Mouse (Mus musculus) ES-E14 (cell line): ENCODE data around the gene Pdpn. TPM values are rescaled to one million over a fixed set of nuclear protein-coding genes. Genes with fewer than 3 reads are reported as not detected.
"Not testable (repeated sequence)": the region's sequence is repeated elsewhere in the genome, so short reads cannot be mapped to it uniquely, and the experiment has no call there.

Experiments used
- DNase-seq: peaks from one replicate; pipeline ENCODE4 v3.0.0-alpha.2; 2013; ENCODE audit warnings: low read depth, low spot score
- H3K27ac ChIP-seq: 2 replicates; pipeline ENCODE4 v1.5.1; 2012; ENCODE audit warnings: low read depth, mild to moderate bottlenecking, low read length, moderate library complexity, mixed read lengths; ENCODE audit not compliant: poor library complexity, insufficient read depth, severe bottlenecking
- H3K36me3 ChIP-seq: 2 replicates; pipeline ENCODE4 v1.6.1; 2012; ENCODE audit warnings: mild to moderate bottlenecking, low read length, moderate library complexity, mixed read lengths; ENCODE audit not compliant: control insufficient read depth, poor library complexity, insufficient read depth, severe bottlenecking
- H3K4me1 ChIP-seq, 2 experiments: fragments of 150-350 bp in 1 of 2; sonication (generic) in 1 of 2; 2 replicates each; pipeline ENCODE4 v1.6.1; 2012; ENCODE audit warnings: low read length in 2 of 2, mild to moderate bottlenecking in 1 of 2, mixed read lengths in 1 of 2; ENCODE audit not compliant: control insufficient read depth in 2 of 2, insufficient read depth in 2 of 2, poor library complexity in 1 of 2
- H3K4me3 ChIP-seq, 2 experiments: fragments of 150-350 bp in 1 of 2; sonication (generic) in 1 of 2; 2 replicates each; pipeline ENCODE4 v1.5.1; 2012; ENCODE audit warnings: low read length in 2 of 2, low read depth in 1 of 2, mild to moderate bottlenecking in 1 of 2, mixed read lengths in 1 of 2; ENCODE audit not compliant: insufficient read depth in 1 of 2, poor library complexity in 1 of 2, severe bottlenecking in 1 of 2
- H3K9ac ChIP-seq: 2 replicates; pipeline ENCODE4 v1.6.1; 2012; ENCODE audit warnings: low read depth, mild to moderate bottlenecking, low read length, mixed read lengths; ENCODE audit not compliant: poor library complexity, insufficient read depth, severe bottlenecking
- H3K9me3 ChIP-seq: fragments of 150-350 bp; sonication (generic); 2 replicates; pipeline ENCODE4 v1.6.1; 2012; ENCODE audit warnings: low read depth, mild to moderate bottlenecking, low read length; ENCODE audit not compliant: control insufficient read depth, insufficient read depth
- CHD2 ChIP-seq: IDR thresholded peaks from 2 replicates; pipeline ENCODE4 v1.6.1; 2014; ENCODE audit warnings: mild to moderate bottlenecking, low read depth, low read length, inconsistent platforms
- HCFC1 ChIP-seq: IDR thresholded peaks from 2 replicates; pipeline ENCODE4 v1.6.1; 2012; ENCODE audit warnings: low read length, inconsistent platforms, borderline replicate concordance; ENCODE audit not compliant: insufficient read depth
- MAFK ChIP-seq: IDR thresholded peaks from 2 replicates; pipeline ENCODE4 v1.6.1; 2014; ENCODE audit warnings: mild to moderate bottlenecking, low read depth, low read length, inconsistent platforms; ENCODE audit not compliant: insufficient read depth
- ZC3H11A ChIP-seq: IDR thresholded peaks from 2 replicates; pipeline ENCODE4 v1.6.1; 2012; ENCODE audit warnings: low read depth, mild to moderate bottlenecking, inconsistent platforms, low read length, borderline replicate concordance
- ZNF384 ChIP-seq: IDR thresholded peaks from 2 replicates; pipeline ENCODE4 v1.6.1; 2012; ENCODE audit warnings: low read depth, low read length, inconsistent platforms
- in situ Hi-C, 2 experiments: fragments of 600-800 bp; cut with MboI; formaldehyde crosslinking; loops; one replicate each; pipeline ENCODE4 v1.15.1; 2025; ENCODE audit warnings: low sequenced_read_pairs in 2 of 2, inconsistent platforms in 1 of 2; ENCODE audit not compliant: unreplicated experiment in 2 of 2
- total RNA-seq: library from RNA; depleted of rRNA; stranded (reverse); fragments of 300-350 nt; gene quantifications from 2 replicates; pipeline ENCODE4 v1.2.3, GENCODE M21; 2012; rRNA removed

Gene Pdpn
- total RNA-seq, result 21.7 and 27.4 TPM in 2 replicates

DNA sequence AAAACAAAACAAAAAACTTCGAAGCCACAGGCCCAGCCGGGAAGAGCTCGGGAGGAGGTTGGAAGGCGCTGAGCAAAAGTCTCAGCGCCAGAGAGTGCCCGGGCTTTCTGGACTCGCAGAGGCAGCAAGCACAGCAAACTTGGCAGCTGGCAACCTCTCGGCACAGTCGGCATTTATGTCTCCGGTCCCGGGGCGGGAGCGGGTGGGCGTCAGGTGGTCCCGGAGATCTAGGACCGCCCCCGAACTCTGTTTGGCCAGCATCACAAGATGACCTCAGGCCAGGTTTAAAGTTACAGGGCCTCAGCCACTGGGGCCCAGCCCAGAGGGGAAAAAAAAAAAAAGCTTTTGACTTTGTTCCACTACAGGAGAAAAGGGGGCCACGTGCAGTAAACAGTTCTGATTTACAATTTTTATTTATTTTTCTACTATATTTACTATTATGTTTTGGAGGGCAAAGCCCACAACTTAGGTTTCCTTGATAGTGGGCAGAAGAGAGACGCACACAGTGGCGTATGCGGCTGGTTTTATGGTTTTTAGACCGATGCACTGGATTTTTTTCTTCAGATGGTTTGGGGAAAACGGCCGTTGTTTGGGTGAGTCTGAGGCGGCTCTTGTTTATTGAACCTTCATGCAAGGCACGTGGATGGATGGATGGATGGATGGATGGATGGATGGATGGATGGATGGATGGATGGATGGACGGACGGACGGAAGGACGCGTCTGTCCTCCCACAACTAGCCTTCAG is at the start of gene Pdpn:
Pdpn (minus strand) TSS at position 240 of the 746 bp plus-strand sequence.
- Histone ChIP-seq H3K9ac (peak within 1 kb of the TSS; percentile 75), H3K4me1 (peaks cover 15 to 45% of the 10 kb centered on the region in 2 experiments; a peak in 3 of 4 replicates), H3K4me3 (peak within 1 kb of the TSS; percentile 69), H3K27ac (no peak within 1 kb of the TSS; the same call in 1 of the 2 replicates), H3K36me3 (no peaks in the 10 kb centered on the region; the same call in 1 of the 2 replicates), H3K9me3 (no peaks in the 10 kb centered on the region)
- no peak for TF ChIP-seq ZC3H11A
- no peak for TF ChIP-seq CHD2
- no peak for TF ChIP-seq MAFK
- TF ChIP-seq ZNF384, result peak; percentile 68
- TF ChIP-seq HCFC1, result no peak
- DNase-seq, result no peak
- in situ Hi-C loops, result no loop called here

DNA sequence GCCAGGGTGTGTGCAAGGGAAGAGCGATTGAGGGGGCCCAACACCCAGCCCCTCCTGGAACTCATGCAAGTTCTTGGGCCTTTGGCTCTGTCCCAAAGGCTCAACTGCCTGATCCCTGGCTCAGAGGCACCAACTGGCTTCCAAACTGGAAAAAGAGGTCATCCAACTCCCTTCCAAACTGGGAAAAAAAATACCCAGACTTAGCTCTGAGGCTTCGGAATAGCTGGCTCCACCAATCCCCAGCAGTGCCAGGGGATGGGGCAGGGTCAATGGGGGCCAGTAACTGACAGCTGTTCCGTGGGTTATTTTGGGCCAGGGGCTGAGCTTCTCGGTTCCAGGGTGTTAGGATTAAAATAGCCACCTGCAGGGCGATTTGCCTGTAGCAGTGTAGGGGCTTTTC is 49.3 kb upstream of the Pdpn start:
- H3K4me3 ChIP-seq, result no peak overlapping the region
- DNase-seq, result no peak
- H3K36me3 ChIP-seq, result no peaks in the 10 kb centered on the region
- no peak overlapping the region for H3K9ac ChIP-seq
- no peaks in the 10 kb centered on the region for H3K9me3 ChIP-seq
- H3K27ac ChIP-seq, result no peak overlapping the region
- TF ChIP-seq MAFK (no peak), HCFC1 (no peak), ZNF384 (no peak), CHD2 (no peak), ZC3H11A (no peak)
- in situ Hi-C loops, result no loop called here
- H3K4me1 ChIP-seq, result peaks cover 0 to 5% of the 10 kb centered on the region in 2 experiments; a peak in 1 of 4 replicates

DNA sequence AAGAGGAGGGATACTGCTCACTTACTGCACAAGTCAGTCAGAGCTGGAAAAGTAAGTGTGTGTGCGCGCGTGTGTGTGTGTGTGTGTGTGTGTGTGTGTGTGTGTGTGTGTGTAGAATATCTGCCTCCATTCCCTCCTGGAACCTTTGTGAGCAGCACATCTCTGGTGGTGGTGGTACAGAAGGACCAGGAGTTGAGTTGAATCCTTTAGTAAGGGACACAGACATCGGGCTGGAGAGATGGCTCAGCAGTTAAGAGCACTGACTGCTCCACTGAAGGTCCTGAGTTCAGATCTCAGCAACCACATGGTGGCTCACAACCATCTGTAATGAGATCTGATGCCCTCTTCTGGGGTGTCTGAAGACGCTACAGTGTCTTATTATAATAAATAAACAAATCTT is 46.1 kb upstream of the Pdpn start:
- in situ Hi-C loops, H3K4me1 ChIP-seq, DNase-seq, H3K27ac ChIP-seq, H3K36me3 ChIP-seq, H3K9me3 ChIP-seq, H3K4me3 ChIP-seq, H3K9ac ChIP-seq: not testable (repeated sequence)

DNA sequence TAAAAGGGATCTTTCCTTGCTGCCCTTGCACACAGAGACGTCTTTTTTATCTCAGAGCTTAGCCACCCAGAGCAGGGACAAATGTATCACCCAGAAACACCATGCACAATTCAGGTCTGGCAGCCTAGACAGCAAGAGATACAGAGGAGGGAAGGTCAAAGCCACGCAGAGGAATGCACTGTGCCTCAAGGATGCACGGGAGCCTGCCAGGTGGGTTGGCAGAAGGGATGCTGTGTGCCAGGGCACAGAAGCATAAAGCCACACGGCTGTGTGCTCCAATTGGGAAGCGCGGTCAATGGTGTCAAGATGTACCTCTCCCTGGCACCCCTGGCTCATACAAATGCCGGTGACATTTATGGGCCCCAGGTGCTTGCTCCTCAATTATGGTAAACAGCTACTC is 42.1 kb upstream of the Pdpn start:
- Histone ChIP-seq H3K4me1 (no peaks in the 10 kb centered on the region; a peak in 1 of 4 replicates), H3K36me3 (no peaks in the 10 kb centered on the region), H3K4me3 (no peak overlapping the region), H3K9ac (no peak overlapping the region), H3K9me3 (no peaks in the 10 kb centered on the region), H3K27ac (no peak overlapping the region)
- no peak for DNase-seq
- no peak for TF ChIP-seq ZNF384
- TF ChIP-seq ZC3H11A, result no peak
- no peak for TF ChIP-seq HCFC1
- no peak for TF ChIP-seq CHD2
- no peak for TF ChIP-seq MAFK
- in situ Hi-C loops, result no loop called here
